Mouse (Mus musculus): ENCODE data around the gene Rpl37a.

Rpl37a gene

GRCm38 (mm10) chr1:72710753-72711653, at the start of gene Rpl37a:
Rpl37a (plus strand) TSS chr1:72711290.
- DNase-seq (ENCODE audit: low read depth, low spot score) = peak; percentile 92

- no peak for DNase-seq (ENCODE audit: low read depth, low spot score)
Measured at GRCm38 (mm10) chr1:72673070-72673469, 38.0 kb upstream of the Rpl37a start.

GRCm38 (mm10) chr1:72696256-72696655, 14.8 kb upstream of the Rpl37a start:
- no peak for DNase-seq (ENCODE audit: low read depth, low spot score)

GRCm38 (mm10) chr1:72698651-72699050, 12.4 kb upstream of the Rpl37a start:
- no peak for DNase-seq (ENCODE audit: low read depth, low spot score)

GRCm38 (mm10) chr1:72700479-72700878, 10.6 kb upstream of the Rpl37a start, which contains the start of gene Ankar:
Ankar (minus strand) TSS chr1:72700579.
- no peak for DNase-seq (ENCODE audit: low read depth, low spot score)

- DNase-seq (ENCODE audit: low read depth, low spot score) = no peak
Measured at GRCm38 (mm10) chr1:72707525-72707924, 3.6 kb upstream of the Rpl37a start.

GRCm38 (mm10) chr1:72711684-72712083, 594 bp downstream of the Rpl37a start:
- DNase-seq (ENCODE audit: low read depth, low spot score) = no peak

GRCm38 (mm10) chr1:72714547-72714946, 3.5 kb downstream of the Rpl37a start:
- no peak for DNase-seq (ENCODE audit: low read depth, low spot score)

- no peak for DNase-seq (ENCODE audit: low read depth, low spot score)
Measured at GRCm38 (mm10) chr1:72715065-72715464, 4.0 kb downstream of the Rpl37a start.

GRCm38 (mm10) chr1:72715593-72716361, 4.7 kb downstream of the Rpl37a start:
- no peak for DNase-seq (ENCODE audit: low read depth, low spot score)

GRCm38 (mm10) chr1:72716421-72716820, 5.3 kb downstream of the Rpl37a start:
- DNase-seq (ENCODE audit: low read depth, low spot score) = no peak

GRCm38 (mm10) chr1:72716926-72717325, 5.8 kb downstream of the Rpl37a start:
- peak; percentile 52 for DNase-seq (ENCODE audit: low read depth, low spot score)

GRCm38 (mm10) chr1:72717540-72717939, 6.5 kb downstream of the Rpl37a start:
- no peak for DNase-seq (ENCODE audit: low read depth, low spot score)

- no peak for DNase-seq (ENCODE audit: low read depth, low spot score)
Measured at GRCm38 (mm10) chr1:72718846-72719245, 7.8 kb downstream of the Rpl37a start.

- no peak for DNase-seq (ENCODE audit: low read depth, low spot score)
Measured at GRCm38 (mm10) chr1:72720115-72720725, 9.1 kb downstream of the Rpl37a start.

GRCm38 (mm10) chr1:72722646-72723045, 11.6 kb downstream of the Rpl37a start:
- no peak for DNase-seq (ENCODE audit: low read depth, low spot score)

GRCm38 (mm10) chr1:72724354-72724753, 13.3 kb downstream of the Rpl37a start:
- no peak for DNase-seq (ENCODE audit: low read depth, low spot score)

- no peak for DNase-seq (ENCODE audit: low read depth, low spot score)
Measured at GRCm38 (mm10) chr1:72725941-72726340, 14.9 kb downstream of the Rpl37a start.

- no peak for DNase-seq (ENCODE audit: low read depth, low spot score)
Measured at GRCm38 (mm10) chr1:72728781-72729180, 17.7 kb downstream of the Rpl37a start.

GRCm38 (mm10) chr1:72730126-72730525, 19.0 kb downstream of the Rpl37a start:
- DNase-seq (ENCODE audit: low read depth, low spot score) = no peak

- DNase-seq (ENCODE audit: low read depth, low spot score) = no peak
Measured at GRCm38 (mm10) chr1:72733191-72733691, 22.2 kb downstream of the Rpl37a start.
